Mouse (Mus musculus) adrenal gland, postnatal 36 days (tissue): ENCODE results near the gene Dlg2. TPM values are rescaled to one million over a fixed set of nuclear protein-coding genes. Genes with fewer than 3 reads are reported as not detected.
A peak's percentile ranks its signal among the peaks of the same experiment; 100 is the strongest.

ENCODE experiments used
- DNase-seq, 2 experiments: peaks; one replicate each; pipeline ENCODE4 v3.0.0; 2021; ENCODE audit warnings: mixed read lengths in 1 of 2
- total RNA-seq, 2 experiments: library from RNA; stranded (reverse); gene quantifications; 2 replicates each; pipeline ENCODE4 v1.2.3; 2021

Gene Dlg2
- total RNA-seq, 2 experiments from 2014 or later: 93.3 to 123 TPM

DNA sequence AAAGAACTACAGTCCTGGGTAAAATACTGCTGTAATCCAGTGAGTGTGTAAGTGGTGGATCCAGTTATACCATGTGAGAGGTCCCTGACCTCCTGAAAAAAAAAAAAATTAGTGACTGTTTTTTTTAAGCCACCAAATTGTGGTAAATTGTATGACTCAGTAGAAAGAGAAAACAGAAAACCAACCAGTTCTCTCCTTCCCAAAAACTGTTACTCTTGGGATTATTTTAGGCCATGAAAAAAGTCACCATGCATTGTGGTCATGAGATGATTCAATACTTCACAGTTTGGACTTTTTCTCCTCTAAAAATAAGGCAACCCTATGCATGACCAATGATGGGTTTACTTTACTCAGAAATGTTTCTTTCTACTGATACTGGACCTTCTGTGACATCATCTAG lies 1291.2 kb downstream of the Dlg2 start:
- DNase-seq: no peak

DNA sequence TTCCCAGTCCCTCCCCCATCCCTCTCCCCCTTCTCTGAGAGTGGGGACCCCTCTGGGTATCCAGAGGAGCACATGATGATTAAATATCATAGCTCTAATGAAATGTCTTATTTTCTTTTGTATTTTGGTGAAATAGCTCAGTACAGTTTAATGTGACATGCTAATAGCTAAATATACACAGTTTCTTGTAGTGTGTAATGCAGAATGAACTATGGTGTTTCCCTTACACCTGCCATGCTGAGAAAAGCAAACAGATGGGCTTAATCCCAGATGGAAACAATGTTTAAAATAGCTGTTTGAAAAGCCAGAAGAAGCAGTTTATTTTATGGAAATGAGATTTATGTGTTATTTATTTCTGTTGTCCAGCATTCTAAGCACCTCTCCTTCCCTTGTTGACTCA lies 1302.2 kb downstream of the Dlg2 start:
- DNase-seq: no peak

DNA sequence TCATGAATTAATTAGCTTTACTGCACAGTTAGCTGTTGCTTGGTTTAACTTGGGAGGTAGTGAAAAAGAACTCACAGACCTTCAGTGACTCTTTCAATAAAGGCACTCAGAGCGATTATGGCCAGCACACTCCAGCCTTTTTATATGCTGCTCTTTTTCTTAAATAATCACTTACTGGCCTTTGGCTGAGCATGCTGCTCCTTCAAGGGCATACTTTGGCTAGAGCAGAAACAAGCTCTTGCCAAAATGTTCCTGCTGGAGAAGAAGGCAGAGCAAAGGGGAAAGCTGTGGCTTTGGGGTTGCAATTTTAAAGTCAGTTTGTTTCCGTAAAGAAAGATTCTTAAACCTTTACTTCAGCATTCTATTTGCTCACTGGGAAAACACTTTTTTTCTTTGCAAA lies 1308.1 kb downstream of the Dlg2 start:
- no peak for DNase-seq

DNA sequence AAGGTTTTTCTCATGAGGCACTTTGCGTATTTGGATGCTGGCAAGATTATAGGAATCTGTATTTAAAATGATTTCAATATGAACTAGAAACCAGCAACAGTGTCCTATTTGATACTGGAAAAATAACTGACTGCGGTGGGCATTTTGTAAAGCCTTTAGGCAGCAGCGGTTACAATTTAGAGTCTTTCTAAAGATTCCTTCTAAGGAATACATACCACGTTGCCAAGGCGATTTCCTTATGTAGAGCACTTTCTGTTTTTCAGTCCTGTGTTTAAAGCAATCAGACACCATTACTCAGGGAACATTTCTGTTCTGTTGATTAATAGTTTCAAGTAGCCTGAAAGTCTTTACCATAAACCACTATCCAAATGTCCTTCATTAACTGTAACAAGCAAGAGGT lies 1309.0 kb downstream of the Dlg2 start:
- no peak for DNase-seq

DNA sequence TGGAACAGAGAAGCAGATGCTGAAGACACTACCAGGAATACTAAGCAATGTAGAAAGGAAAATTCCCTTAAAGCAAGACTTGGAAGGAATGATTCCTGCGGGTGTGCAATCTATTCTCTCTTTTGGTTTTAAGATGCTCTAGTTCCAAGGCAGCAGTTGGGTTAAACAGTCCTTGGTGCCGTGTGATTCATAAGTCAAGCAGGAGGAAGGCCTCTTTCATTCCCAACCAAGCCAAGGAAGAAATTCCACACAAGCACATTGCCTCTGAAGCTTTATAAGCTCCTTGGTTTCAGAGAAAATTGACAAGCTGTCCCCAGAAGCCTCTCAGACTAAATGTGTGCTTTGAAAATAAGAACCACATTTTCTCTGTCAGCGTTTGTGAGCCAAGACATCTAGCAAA lies 1309.4 kb downstream of the Dlg2 start:
- peak in 1 of 2 experiments; percentile 17 for DNase-seq

DNA sequence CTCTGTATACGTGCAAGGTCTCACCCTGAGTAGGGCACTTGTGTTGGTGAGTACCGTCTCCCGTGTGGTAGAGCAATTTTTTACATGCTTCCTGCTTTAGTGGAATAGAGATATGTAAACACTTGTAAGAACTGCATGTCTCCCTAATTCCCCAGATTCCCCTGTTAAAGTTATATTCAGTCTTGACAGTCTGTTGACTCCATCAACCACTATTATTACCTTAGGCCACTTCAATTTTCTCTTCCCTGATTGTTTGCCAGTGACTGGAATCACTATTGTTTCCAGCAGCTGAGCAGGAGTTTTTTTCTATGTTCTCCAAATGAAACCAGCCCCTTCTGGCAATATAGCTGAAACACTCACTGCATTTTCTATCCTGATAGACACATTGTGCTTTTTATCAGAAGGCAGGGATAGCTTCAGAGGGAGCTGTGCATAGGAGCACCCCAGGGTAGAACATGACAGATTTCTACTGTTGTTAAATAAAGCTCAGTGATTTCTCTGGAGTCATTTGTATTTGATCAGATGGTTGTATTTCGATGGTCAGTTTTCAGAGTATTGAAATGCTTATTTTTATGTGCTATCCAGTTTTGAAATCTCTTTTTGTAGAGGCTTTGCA lies 1314.6 kb downstream of the Dlg2 start:
- DNase-seq: no peak

DNA sequence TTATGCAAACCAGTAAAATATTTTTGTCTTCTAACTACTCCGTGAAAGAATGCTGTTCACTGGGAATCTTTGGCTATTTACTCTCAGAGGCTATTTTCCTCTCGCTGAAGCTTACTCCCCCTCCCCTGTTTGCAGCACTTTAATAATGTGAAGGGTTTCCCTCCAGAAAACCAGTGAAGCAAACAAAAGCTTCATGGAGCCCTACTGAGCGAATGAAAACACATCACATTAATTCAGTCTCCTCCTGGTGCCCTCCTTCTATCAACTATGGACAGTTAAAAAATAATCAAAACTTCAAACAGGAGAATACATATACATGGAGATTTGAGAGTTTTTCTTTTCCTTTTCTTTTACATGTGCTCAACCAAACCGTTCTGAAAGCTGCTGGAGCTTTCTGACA lies 1330.2 kb downstream of the Dlg2 start:
- DNase-seq: no peak

DNA sequence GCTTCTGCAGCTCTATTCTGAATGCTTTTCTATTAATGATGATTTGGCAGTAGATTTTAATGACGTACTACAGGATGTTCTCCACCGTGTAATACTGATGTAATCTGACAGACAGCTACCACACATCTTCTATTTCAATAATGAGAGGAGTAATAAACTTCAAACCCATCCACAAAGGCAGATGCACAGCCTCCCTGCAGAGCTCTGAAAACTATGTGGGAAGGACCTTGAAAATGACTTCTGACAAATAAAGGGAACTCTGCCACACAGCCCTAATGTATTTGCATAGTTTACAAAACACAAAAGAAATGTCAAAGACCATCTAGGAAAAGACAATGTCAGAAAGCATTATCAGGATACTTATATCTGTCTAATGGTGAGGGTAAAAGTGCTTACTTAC lies 1334.3 kb downstream of the Dlg2 start:
- no peak for DNase-seq

DNA sequence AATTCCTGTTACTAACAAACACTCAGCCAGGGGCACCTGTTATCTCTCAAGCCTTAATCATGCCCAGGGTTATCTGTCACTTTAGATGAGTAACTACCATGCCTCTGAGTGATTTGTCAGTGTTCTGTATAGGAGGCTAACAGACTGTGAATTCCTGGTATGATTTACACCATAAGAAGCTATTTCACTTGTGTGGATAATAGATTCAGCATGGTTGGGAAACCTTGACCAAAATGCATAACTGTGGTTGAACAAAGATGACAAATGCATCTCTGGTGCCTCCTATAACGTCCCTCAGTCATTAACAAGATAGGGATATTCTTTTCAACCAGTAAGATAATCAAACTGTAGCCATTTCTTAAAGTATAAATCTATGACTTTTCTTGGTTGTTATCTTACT lies 1341.5 kb downstream of the Dlg2 start:
- no peak for DNase-seq

DNA sequence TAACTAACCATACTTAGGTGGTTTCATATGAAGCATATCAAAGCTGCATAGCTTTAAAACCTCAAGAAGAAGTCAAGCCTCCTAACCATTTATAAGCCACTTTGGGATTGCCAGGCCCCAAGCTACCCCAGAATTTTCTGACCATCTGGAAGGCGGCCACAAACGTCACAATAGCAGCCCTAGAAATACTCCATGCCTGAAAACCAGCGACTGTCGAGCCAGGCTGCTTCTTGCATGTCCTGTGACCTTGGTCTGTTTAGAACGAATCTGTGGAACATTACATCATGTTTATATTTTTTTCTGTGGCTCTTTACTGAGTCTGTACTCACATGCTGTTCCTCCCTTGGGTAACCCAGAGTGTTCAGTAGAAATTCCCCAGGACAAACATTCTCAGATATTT lies 1355.7 kb downstream of the Dlg2 start:
- peak; percentile 44 to 45 for DNase-seq

DNA sequence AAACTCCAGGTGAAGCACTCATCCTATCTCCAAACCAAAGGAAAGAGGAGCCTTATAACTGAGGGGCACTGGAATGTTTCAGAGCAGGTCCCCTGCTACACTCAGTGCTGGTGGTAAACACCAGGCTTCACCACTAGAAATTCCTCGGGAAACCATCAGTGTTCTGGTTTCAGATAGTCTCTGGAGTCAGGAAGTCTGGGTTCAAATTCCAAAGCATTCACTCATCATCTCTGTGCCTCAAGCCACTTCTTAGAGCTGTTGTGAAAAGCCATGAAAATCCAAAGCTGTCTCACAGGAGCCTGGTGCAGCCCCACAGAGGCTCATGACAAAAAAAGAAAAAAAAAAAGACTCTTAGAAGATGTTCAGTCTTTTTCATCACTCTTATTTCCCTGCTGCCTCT lies 1369.3 kb downstream of the Dlg2 start:
- no peak for DNase-seq

DNA sequence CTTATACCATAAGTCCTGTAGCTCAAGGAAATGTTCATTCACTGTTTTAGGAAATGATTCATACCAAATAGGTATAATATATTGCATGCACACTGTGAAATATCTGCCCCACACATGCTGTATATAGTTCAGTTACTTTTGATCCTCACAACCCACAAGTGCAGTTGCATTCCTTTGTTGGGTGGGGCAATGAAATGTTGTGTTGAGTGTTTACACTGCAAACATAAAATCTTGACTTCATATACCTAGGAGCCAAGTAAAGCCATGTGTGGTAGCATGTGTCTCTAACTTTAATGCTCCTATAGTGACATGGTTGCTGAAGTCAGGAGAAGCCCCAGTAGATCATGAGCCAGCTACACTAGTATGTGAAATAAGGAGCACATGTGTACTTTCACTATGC lies 1372.9 kb downstream of the Dlg2 start:
- no peak for DNase-seq

DNA sequence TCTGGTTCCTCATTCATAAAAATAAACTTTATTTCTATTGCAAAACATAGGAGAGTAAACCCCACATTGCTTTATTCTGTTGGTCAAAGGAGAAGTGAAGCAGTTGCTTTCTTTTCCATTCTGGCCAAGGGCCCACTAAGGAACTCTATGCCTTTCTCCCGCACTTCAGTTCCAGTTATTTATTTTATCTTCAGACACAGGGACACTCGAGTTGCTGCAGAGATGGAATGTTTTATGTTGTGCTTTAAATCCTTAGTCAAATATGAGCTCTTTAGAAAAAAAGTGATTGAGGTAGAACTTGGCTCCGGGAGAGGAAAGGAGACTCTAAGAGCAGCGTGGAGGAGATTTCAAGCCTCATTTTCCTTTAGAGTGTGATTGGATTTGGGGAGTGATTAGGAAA lies 1377.2 kb downstream of the Dlg2 start:
- DNase-seq: no peak

DNA sequence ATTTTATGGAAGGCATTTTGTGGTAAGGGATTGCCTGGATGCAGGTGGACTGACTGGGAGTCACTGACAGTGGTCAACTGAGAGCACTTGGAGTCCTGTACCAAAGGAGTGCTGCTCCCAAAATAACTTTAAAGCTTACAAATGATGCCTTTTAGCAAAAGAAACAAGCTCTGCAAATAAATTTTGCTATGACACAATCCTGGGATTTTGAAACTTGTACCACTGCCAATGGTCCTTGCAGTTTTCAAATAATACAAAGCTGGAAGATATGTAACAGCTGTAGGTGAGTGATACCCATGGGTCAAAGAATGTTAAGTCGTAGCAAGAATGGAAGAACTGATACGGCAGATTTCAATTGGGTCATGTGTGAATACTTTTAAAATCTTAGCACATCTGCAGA lies 1380.5 kb downstream of the Dlg2 start:
- DNase-seq: peak; percentile 2 to 20

DNA sequence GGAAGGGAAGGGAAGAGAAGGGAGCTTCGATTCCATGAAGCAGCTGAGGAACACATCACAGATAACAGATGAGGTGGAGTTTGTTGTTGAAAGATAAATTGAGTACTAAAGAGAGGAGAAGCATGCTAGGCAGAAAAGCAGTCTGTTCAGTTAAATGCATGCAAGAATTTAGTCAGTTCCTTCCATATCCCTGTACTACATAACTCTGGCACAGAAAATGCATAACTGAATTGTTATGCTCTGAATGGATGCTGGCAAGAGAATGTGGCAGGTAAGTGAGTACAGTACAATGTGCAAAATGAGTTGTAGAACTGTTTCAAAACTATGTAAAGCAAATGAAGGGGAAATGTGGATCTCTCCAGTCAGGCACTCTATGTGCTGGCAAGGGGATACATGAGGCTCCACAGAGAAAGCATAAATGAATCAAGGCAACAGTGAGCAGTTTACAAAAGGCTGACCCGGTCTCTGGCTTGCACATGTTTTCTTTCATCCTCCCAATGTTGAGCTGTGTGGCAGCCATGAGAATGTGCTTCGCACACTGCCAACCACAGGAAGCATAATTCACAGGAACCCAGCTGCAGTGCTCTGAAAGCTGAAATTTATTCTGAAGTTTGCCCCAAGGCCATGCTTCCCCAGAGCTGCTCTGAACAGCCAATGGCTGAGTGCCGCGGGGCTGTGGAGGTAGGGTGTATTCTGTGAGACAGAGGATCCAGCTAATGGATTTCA lies 1386.5 kb downstream of the Dlg2 start:
- peak; percentile 75 to 79 for DNase-seq

DNA sequence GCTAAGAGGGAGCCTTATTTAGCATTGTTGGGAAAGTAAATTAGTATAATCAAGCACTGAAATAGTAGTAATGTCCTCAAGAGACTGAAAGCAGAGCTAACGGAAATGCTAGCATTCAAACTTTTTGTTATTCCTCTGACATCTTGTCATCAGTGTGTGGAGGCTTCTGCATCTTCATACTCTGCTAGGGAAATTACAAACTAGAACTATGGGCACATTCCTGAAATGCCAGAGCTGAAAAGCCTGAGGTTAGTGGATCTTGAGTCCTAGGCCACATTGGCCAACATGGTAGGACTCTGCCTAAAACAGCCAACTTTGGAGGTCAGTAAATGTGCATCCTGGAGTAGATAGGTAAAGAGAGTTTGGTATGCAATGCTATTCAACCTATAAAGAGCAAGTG lies 1392.4 kb downstream of the Dlg2 start:
- DNase-seq: no peak

DNA sequence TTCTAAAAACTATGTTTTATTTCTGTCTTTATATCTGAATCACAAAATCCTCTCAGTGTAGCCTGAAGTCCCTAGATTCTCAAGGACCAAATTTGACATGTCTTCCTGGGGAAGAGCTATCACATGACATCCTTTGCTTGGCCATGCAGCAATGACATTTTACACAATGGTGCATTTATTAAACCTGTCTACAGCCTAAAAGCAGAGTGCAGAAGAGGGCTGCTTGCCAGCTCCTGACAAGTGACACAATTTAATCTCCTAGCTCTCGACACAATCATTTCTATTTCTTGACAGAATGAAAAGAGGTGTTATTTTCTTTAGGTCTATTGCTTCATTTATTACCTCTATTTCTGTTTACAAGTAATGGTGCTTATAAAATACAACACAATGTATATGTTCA lies 1400.4 kb downstream of the Dlg2 start:
- DNase-seq: peak; percentile 48 to 51

DNA sequence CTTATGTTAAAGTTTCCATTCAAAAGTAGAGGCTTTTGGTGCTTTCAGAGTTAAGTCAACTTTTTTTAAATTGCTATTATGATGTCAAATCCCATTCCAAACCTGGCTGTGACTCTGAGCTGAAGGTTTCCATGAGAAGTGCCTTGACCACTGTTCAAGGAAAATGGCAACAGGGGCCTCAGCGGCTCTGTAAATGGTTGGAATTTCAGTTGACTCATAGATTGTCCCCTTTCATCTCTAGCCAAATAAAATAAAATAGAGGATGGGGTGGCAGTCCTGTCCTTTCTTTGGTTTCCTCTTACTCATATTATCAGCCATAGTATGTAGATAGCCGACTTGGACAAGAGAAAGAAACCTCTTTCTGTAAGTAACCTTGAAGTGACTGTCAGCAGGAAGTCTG lies 1401.3 kb downstream of the Dlg2 start:
- DNase-seq: peak; percentile 55 to 59

DNA sequence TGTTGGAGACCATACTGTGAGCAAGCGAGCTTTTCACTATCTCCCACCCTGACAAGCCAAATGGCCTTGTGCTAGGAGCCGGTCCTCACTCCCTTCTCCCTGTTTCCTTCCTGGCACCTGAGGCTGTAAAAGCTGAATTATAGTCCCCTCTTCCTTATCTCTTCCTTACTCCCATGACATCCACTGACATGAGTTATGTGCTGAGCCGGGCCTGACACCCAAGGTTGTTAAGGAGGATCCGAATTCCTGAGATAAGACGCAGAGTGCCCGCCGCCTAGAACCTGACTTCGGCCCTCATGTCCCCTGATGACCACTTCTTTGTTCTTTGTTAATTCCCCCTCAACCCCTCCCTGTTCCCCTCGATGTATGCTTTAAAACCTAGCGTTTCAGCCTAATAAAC lies 1409.9 kb downstream of the Dlg2 start:
- DNase-seq: peak; percentile 37 to 57

DNA sequence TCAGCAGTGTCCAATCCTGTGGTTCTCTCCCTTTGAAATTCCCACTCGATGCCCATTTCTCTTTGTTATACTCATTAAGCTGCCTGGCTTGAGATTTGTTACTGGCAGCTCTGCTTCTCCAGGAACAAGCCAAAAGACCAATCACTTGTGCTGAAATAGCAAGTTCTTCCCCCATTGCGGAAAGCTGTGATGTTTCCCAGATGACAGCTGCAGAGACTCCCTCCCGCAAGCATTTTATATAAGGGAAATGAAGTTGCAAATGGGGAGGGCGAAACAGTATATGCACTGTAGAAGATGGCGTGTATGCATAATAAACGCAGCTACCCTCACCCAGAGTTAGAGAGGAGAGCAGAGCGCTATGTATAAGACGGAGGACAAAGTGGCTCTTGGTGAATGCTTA lies 1417.5 kb downstream of the Dlg2 start:
- no peak for DNase-seq

DNA sequence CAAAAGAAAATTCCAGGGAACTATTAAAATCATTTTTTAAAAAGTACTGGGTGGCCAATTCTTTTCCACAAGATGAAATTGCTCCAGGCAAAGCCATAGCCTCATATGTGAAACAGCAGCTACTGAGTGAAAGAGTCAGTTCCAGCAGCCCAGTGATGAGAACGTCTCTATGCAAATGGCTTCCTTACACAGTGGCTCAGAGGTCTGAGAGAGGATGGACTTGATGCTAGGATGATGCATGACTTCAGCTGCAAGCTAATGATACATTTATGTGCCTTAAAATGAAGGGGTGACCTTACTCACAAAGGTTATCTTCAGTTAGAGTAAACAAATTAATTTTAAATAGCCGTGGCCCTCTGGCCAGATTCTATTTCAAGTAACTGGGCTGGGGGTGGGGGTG lies 1420.5 kb downstream of the Dlg2 start:
- no peak for DNase-seq

DNA sequence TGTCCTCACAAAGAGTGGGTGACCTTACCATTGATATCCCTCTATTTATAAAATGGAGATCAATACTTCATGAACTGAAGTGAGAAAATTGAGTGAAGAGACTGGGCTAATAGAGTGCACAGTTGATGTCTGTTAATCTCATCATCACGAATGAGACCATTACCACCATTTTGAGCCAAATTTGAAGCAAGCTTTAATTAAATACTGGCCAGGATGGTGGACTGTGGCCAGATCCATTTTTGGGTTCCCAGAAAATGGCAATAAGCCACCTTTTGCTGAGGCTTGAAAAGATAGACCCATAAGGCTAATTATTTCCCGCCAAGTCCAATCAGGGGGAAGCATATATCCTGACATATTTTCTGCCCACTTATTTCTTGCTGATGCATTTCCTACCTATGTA lies 1421.0 kb downstream of the Dlg2 start:
- DNase-seq: no peak

DNA sequence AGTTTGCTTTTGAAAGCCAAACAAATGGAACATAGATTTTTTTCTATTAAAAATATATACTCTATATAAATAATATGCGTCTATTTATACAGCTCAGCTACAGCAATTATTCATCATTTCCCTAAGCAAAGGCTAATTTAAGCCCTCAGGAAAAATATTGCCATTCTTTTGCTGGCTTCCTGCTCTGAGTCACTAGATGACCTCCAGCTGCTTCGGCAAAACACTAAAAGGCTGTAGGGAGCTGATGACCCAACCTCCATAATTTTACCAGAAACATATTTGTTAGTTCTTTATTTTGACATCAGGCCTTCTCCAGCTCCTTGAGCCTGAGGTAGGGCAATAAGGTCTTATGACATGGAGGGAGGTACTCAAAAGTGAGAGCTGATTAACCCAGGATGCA lies 1426.0 kb downstream of the Dlg2 start:
- peak; percentile 34 to 55 for DNase-seq

DNA sequence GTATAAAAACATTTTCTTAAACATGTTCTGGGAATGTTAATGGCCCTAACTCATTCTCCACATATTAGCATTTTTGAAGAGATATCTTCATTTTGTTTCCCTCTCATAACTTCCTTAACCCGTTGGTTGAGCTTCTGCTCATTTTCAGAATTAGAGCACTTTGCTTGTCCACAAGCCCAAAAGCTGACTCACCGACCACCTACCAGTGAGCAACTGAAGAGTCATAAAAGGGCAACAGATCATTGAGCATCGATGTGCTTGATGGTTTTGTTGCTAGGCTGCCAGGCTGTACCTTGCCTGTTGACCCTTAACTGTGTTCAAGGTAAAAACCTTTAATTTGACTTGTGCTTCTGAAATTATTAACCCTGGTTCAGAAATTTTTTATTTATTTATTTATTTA lies 1440.3 kb downstream of the Dlg2 start:
- DNase-seq: peak; percentile 31 to 45
